Mouse (Mus musculus) T-helper 17 cell (primary cell): ENCODE measurements at regions not wholly inside any gene's neighbourhood (a gene's known extent, or its start where the extent isn't known, plus 50 kb on each side); places are given as distances from the start of the nearest gene placed in this dataset.

Experiments used
- in situ Hi-C, 2 experiments: fragments of 300-600 bp; cut with MboI, MseI; formaldehyde crosslinking; loops; 1 replicate in 1 of 2; 2 replicates in 1 of 2; pipeline ENCODE4 v1.15.1; 2025; ENCODE audit warnings: high pct_unique_total_duplicates in 2 of 2

- in situ Hi-C loops, result no loop called here
Measured at GRCm38 (mm10) chr1:158161111-158161510, 195.0 kb downstream of the Brinp2 start.

- in situ Hi-C loops, result no loop called here
Measured at GRCm38 (mm10) chr1:158161533-158161932, 194.6 kb downstream of the Brinp2 start.

GRCm38 (mm10) chr1:158163411-158163810, 192.7 kb downstream of the Brinp2 start:
- in situ Hi-C loops, result no loop called here

- in situ Hi-C loops, result no loop called here
Measured at GRCm38 (mm10) chr1:158170006-158170405, 186.1 kb downstream of the Brinp2 start.

GRCm38 (mm10) chr1:158180095-158180494, 176.0 kb downstream of the Brinp2 start:
- in situ Hi-C loops, result no loop called here

DNA sequence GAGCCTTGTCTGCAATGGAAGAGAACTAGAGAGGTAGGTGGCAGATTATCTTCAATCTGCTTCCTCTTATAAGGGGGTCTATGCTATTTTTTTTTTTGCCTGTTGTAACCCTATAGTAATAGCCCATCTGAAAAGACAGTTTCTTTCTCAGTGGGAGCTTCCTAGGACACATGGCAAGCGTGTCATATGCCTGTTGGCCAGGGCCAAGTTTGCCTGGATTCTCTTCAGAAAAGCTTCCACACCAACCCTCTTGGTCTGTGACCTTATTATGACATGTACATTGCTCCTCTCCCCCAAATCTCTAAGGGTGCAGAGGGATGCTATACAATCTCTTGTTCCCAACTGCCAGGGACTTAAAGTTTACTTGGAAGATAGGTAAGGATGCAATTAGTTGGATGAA, 174.8 kb downstream of the Brinp2 start:
- in situ Hi-C loops, result no loop called here

- in situ Hi-C loops, result no loop called here
Measured at GRCm38 (mm10) chr1:158187651-158188050, 168.5 kb downstream of the Brinp2 start.

DNA sequence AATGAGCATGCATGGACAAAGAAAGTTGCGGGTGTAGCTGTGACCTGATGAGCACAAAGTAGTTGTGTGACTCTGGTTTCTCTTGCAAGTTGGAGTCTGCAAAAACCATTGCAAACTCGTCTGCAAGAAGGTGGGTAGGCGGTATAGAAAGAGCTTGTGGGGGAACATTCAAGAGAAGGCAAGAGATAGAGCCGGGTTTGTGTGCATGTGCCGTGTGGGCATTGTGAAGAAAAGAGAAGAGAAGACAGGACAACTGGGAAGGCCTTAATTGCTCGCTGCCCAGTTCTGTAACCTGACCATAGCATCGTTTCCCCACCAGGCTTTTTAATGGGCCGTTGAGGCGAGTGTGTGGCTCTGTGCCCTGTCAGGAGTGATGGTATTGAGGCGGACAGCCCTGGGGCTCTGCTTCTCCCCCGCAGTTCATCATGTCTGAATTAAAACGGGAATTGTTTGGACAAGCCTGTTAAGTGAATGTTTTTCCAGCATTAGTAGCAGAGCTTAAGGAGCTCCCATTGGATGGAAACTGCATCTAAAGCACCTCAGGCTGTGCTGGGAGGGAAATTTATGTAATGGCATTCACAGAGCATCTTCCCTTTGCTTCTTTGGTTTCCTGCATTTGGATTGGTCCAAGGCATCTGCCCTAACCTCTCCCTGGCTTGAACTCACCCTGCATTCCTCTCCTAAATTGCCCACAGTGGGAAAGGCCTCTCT, 163.1 kb downstream of the Brinp2 start:
- in situ Hi-C loops, result loop anchor here in 1 of 2 experiments (10.0 kb wide), 1 partner anchor 1162 kb away; no protein-coding TSS in a partner anchor

GRCm38 (mm10) chr1:158193968-158194565, 162.1 kb downstream of the Brinp2 start:
- in situ Hi-C loops, result loop anchor here in 1 of 2 experiments (10.0 kb wide), 1 partner anchor 1161 kb away; no protein-coding TSS in a partner anchor
